Mouse (Mus musculus): ENCODE data around the gene Srp68.
"Not testable (repeated sequence)": the region's sequence is repeated elsewhere in the genome, so short reads cannot be mapped to it uniquely, and the experiment has no call there.

Gene Srp68

GRCm38 (mm10) chr11:116282912-116283521 lies 9.0 kb upstream of the Srp68 start:
- DNase-seq, result no peak

GRCm38 (mm10) chr11:116282089-116282488 lies 8.1 kb upstream of the Srp68 start:
- peak; percentile 57 for DNase-seq

- DNase-seq, result no peak
Observed at GRCm38 (mm10) chr11:116281671-116282070, 7.7 kb upstream of the Srp68 start.

- peak; percentile 45 for DNase-seq
Observed at GRCm38 (mm10) chr11:116280751-116281663, 7.0 kb upstream of the Srp68 start, which contains the start of gene Galr2. Galr2 (plus strand) TSS chr11:116280939.

- DNase-seq, result not testable (repeated sequence)
Observed at GRCm38 (mm10) chr11:116277184-116277583, 3.2 kb upstream of the Srp68 start.

- DNase-seq, result no peak
Observed at GRCm38 (mm10) chr11:116273469-116274044, 460 bp downstream of the Srp68 start.

- no peak for DNase-seq
Observed at GRCm38 (mm10) chr11:116272589-116273468, 1.2 kb downstream of the Srp68 start.

- DNase-seq, result no peak
Observed at GRCm38 (mm10) chr11:116269560-116269959, 4.5 kb downstream of the Srp68 start.

GRCm38 (mm10) chr11:116268313-116268712 lies 5.7 kb downstream of the Srp68 start:
- no peak for DNase-seq

- DNase-seq, result peak; percentile 23
Observed at GRCm38 (mm10) chr11:116267637-116268036, 6.4 kb downstream of the Srp68 start.

- DNase-seq, result no peak
Observed at GRCm38 (mm10) chr11:116265850-116266249, 8.2 kb downstream of the Srp68 start.

- no peak for DNase-seq
Observed at GRCm38 (mm10) chr11:116265352-116265751, 8.7 kb downstream of the Srp68 start.

- no peak for DNase-seq
Observed at GRCm38 (mm10) chr11:116260259-116260658, 13.8 kb downstream of the Srp68 start.

GRCm38 (mm10) chr11:116259461-116259860 lies 14.6 kb downstream of the Srp68 start:
- no peak for DNase-seq

GRCm38 (mm10) chr11:116255982-116256675 lies 17.9 kb downstream of the Srp68 start:
- DNase-seq, result no peak

- no peak for DNase-seq
Observed at GRCm38 (mm10) chr11:116255090-116255981, 18.7 kb downstream of the Srp68 start.

- DNase-seq, result no peak
Observed at GRCm38 (mm10) chr11:116254627-116255026, 19.4 kb downstream of the Srp68 start.

GRCm38 (mm10) chr11:116253076-116253600 lies 20.9 kb downstream of the Srp68 start:
- no peak for DNase-seq

- no peak for DNase-seq
Observed at GRCm38 (mm10) chr11:116250898-116251297, 23.1 kb downstream of the Srp68 start.

- no peak for DNase-seq
Observed at GRCm38 (mm10) chr11:116247502-116248222, 26.4 kb downstream of the Srp68 start.
